Mouse (Mus musculus) right cerebral cortex, postnatal 36 days (tissue): ENCODE results near the gene Rnf113a1.
A peak's percentile ranks its signal among the peaks of the same experiment; 100 is the strongest.
"Not testable (repeated sequence)": the region's sequence is repeated elsewhere in the genome, so short reads cannot be mapped to it uniquely, and the experiment has no call there.

ENCODE experiments used
- DNase-seq, 2 experiments: peaks; one replicate each; pipeline ENCODE4 v3.0.0; 2022; ENCODE audit warnings: low spot score in 2 of 2, mixed read lengths in 1 of 2

Rnf113a1 gene

GRCm38 (mm10) chrX:37191105-37191743 lies at the start of gene Rnf113a1, which contains the start of gene Ndufa1:
Gene Rnf113a1, plus strand, starts transcription at chrX:37191245.
Gene Ndufa1, minus strand, starts transcription at chrX:37191163.
- peak; percentile 71 to 73 for DNase-seq

GRCm38 (mm10) chrX:37141732-37142131 lies 49.3 kb upstream of the Rnf113a1 start:
- no peak for DNase-seq

GRCm38 (mm10) chrX:37144498-37144897 lies 46.5 kb upstream of the Rnf113a1 start:
- not testable (repeated sequence) for DNase-seq

GRCm38 (mm10) chrX:37144954-37145353 lies 46.1 kb upstream of the Rnf113a1 start:
- DNase-seq = no peak

GRCm38 (mm10) chrX:37157839-37158238 lies 33.2 kb upstream of the Rnf113a1 start:
- DNase-seq = no peak

GRCm38 (mm10) chrX:37161169-37161568 lies 29.9 kb upstream of the Rnf113a1 start:
- DNase-seq = no peak

GRCm38 (mm10) chrX:37163115-37163514 lies 27.9 kb upstream of the Rnf113a1 start:
- DNase-seq = no peak

- no peak for DNase-seq
Measured at GRCm38 (mm10) chrX:37167085-37167484, 24.0 kb upstream of the Rnf113a1 start.

- no peak for DNase-seq
Measured at GRCm38 (mm10) chrX:37168742-37169141, 22.3 kb upstream of the Rnf113a1 start, which contains the start of gene Akap14. Gene Akap14, minus strand, starts transcription at chrX:37168842.

DNA sequence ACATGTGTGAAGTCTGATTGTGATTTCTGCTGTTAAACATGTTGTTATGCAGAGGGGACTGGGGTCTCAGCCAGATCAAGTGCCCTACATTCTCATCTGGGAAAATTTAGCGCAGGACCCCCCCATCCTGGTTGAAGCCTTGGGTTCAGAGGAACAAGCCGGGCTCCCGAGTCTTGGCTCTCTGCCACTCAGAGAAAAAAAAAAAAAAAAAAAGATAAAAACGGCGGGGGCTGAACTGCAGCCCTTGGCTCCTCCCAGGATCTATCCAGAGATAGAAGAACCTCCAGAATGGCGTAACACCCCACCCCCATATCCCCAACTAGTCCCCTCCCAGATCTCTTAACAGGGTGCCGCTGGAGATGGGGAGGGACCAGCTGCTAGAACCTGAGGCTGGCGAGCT lies 6.6 kb upstream of the Rnf113a1 start:
- not testable (repeated sequence) for DNase-seq

DNA sequence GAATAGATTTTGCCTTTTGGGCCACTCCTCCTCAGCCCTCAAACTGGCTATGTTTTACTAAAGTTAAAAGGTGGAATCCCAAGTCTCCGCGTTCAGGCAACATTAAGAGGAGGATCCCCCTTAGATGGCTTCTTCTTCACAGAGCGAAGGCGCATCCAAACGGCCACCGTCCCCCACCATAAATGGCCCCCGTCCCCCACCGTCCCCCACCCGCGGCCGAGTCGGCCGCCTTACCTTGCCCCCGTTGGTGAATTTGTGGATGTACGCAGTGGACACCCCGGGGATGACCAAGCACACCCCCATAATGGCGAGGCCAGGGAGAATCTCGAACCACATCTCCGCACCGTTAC lies 315 bp upstream of the Rnf113a1 start:
- DNase-seq = no peak

- DNase-seq = no peak
Measured at GRCm38 (mm10) chrX:37191744-37192379, 817 bp downstream of the Rnf113a1 start.

- no peak for DNase-seq
Measured at GRCm38 (mm10) chrX:37198676-37199075, 7.6 kb downstream of the Rnf113a1 start.

DNA sequence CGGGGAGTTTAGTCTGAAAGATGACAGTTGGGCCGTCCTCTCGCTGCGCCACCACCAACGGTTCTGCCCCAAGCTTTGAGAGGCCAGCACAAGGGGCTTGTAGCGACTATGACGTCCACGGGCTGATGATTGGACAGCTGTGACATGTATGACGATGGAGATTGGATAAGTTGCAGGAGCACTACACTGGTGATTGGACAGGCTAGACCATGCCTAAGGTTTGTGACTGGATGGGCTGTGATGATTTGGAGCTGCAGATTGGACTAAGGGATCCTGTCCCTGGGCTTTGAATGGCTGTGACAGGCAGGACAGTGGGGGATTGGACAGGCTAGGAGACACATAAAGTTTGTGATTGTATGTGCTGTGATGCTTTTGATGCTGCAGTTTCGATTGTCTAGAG lies 19.9 kb downstream of the Rnf113a1 start, which contains the start of gene Gm9:
Gene Gm9 (minus strand): TSS at position 101 of the 400 bp plus-strand sequence.
- DNase-seq = no peak

DNA sequence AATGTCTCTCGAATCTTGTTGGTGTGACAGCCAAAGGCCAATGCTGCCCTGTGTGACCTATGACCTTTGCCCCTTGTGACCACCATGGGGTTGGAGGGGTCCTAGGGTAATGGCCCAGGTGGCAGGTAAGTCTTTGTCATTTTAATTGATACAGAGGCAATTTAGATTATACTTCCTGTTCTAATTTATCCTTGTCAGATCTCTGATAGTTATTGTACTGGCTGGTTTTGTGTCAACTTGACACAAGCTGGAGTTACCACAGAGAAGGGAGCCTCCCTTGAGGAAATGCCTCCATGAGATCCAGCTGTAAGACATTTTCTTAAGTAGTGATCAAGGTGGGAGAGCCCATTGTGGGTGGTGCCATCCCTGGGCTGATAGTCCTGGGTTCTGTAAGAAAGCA lies 31.1 kb downstream of the Rnf113a1 start, which contains the start of gene Rhox1:
Gene Rhox1 (minus strand): TSS at position 101 of the 400 bp plus-strand sequence.
- not testable (repeated sequence) for DNase-seq
